Mouse (Mus musculus) hindbrain, embryonic 16.5 days (tissue): Measurements from ENCODE around the gene Olfr71. TPM values are rescaled to one million over a fixed set of nuclear protein-coding genes. Genes with fewer than 3 reads are reported as not detected.

Source experiments
- ATAC-seq: fragments of 200-750 bp; cut with Nextera tagmentation; 2 replicates; pipeline ENCODE4 v1.8.0; 2017; ENCODE audit warnings: moderate TSS enrichment, moderate library complexity
- H3K27ac ChIP-seq: fragments of 300-500 bp; sonication (generic); 2 replicates; pipeline ENCODE4 v1.5.1; 2014; ENCODE audit warnings: low read depth, mild to moderate bottlenecking, control low read depth, low read length, moderate library complexity
- H3K27me3 ChIP-seq: fragments of 300-500 bp; sonication (generic); replicated peaks from 2 replicates; pipeline ENCODE4 v1.6.1; 2014; ENCODE audit warnings: low read length; ENCODE audit not compliant: control insufficient read depth, insufficient read depth
- H3K36me3 ChIP-seq: fragments of 300-500 bp; sonication (generic); 2 replicates; pipeline ENCODE4 v1.6.1; 2014; ENCODE audit warnings: mild to moderate bottlenecking, low read length, moderate library complexity, mixed read lengths; ENCODE audit not compliant: control insufficient read depth, insufficient read depth
- H3K4me1 ChIP-seq: fragments of 300-500 bp; sonication (generic); 2 replicates; pipeline ENCODE4 v1.6.1; 2014; ENCODE audit warnings: low read depth, low read length; ENCODE audit not compliant: control insufficient read depth, insufficient read depth
- H3K4me2 ChIP-seq: fragments of 300-500 bp; sonication (generic); 2 replicates; pipeline ENCODE4 v1.6.1; 2014; ENCODE audit warnings: mild to moderate bottlenecking, low read length, control low read depth, moderate library complexity
- H3K4me3 ChIP-seq: fragments of 300-500 bp; sonication (generic); 2 replicates; pipeline ENCODE4 v1.5.1; 2014; ENCODE audit warnings: mild to moderate bottlenecking, low read length, control low read depth, moderate library complexity
- H3K9ac ChIP-seq: fragments of 300-500 bp; sonication (generic); 2 replicates; pipeline ENCODE4 v1.6.1; 2014; ENCODE audit warnings: low read depth, mild to moderate bottlenecking, control low read depth, low read length, moderate library complexity
- H3K9me3 ChIP-seq: fragments of 300-500 bp; sonication (generic); 2 replicates; pipeline ENCODE4 v1.6.1; 2014; ENCODE audit warnings: mild to moderate bottlenecking, low read length, moderate library complexity; ENCODE audit not compliant: control insufficient read depth
- WGBS: fragments of 180-500 bp; shearing (Covaris S2); extraction: QIAGEN DNeasy Blood & Tissue Kit; methylation state at CpG from one replicate; pipeline ENCODE4 v1.1.7; 2014; 5-methylcytosine and 5-hydroxymethylcytosine counted together
- polyA plus RNA-seq: library from polyadenylated mRNA; unstranded; fragments of >200 nt; fragmentation: Nextera tagmentation; extraction: Ambion mirVana; gene quantifications from 2 replicates; pipeline ENCODE4 v1.2.1, GENCODE M21; 2015

Olfr71 gene
- polyA plus RNA-seq, 1 experiment from 2014 or later = 0.11 TPM

DNA sequence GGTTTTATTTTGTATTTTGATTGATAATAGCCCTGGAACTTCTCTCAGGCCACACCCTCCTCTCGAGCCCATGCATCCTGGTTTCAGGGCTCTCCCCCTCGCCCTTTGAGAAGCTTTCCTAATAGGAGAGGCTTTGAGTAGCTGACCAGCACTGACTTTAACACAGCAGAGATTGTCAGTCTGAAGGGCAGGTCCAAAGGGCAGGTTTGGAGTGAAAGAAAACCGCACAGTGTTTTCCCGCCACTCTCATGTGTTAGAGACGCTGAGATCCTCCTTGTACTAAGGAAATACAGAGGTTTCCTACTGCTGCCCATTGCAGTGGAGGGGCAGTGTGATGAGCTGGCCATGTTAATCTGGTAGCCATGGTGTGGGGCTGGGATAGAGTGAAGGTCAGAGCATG, 35.1 kb downstream of the Olfr71 start:
- ATAC-seq = no peak
- no peak overlapping the region for H3K4me3 ChIP-seq
- H3K27ac ChIP-seq = no peak overlapping the region
- no peak overlapping the region for H3K9ac ChIP-seq
- WGBS = 74% methylated on average over 5 of the region's 5 CpGs
- no peak overlapping the region for H3K4me2 ChIP-seq
- H3K36me3 ChIP-seq = peaks cover 37% of the 10 kb centered on the region
- H3K27me3 ChIP-seq = no peaks in the 10 kb centered on the region
- peaks cover 29% of the 10 kb centered on the region for H3K4me1 ChIP-seq
- H3K9me3 ChIP-seq = no peaks in the 10 kb centered on the region

DNA sequence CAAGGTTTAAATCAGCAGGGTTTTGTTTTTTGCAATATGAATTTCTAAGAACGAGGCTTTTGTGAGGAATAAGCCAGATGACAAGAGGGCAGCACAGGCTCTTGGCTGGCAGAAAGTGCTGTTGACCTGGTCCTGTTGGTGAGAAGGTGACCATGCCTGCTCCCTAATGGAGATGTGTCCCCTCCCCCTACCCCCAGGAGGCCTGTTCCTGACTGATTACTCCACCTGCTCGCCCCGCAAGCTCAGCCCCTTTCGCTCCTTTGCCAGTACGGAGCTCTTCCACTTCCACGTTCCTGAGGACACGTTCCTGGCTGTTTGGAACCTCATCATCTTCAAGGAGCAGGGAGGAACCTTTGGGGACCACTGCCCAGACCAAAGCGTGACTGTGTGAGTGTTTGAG, 36.4 kb downstream of the Olfr71 start:
- ATAC-seq = no peak
- Histone ChIP-seq H3K4me1 (peaks cover 33% of the 10 kb centered on the region), H3K36me3 (peaks cover 35% of the 10 kb centered on the region), H3K4me3 (no peak overlapping the region), H3K27me3 (no peaks in the 10 kb centered on the region), H3K9ac (no peak overlapping the region), H3K27ac (no peak overlapping the region), H3K9me3 (no peaks in the 10 kb centered on the region), H3K4me2 (no peak overlapping the region)
- WGBS = 64% methylated on average over 8 of the region's 8 CpGs

DNA sequence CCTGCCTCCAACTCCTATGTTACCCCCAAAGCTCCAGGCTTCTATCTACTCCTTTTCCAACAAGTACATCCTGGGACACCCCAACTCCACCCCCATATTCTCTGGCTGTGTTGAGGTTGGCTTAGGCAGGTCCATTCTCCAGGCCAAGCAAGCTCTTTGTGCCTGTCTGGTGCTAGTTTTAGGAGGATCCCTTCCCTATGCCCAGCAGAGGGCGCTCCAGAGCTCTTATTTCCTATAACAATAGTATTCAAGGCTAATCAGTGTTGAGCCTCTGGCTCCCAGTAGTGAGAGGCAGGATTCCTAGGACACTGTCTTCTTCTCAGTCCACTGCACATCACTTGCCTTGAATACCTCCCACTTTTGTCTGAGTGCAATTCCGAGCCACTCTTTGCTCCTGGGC, 38.0 kb downstream of the Olfr71 start:
- ATAC-seq = no peak
- 5% methylated on average over 2 of the region's 2 CpGs for WGBS
- no peak overlapping the region for H3K27ac ChIP-seq
- H3K9ac ChIP-seq = no peak overlapping the region
- peak overlapping the region; percentile 73 for H3K4me2 ChIP-seq
- H3K9me3 ChIP-seq = no peaks in the 10 kb centered on the region
- H3K36me3 ChIP-seq = peaks cover 20% of the 10 kb centered on the region
- no peaks in the 10 kb centered on the region for H3K27me3 ChIP-seq
- peaks cover 38% of the 10 kb centered on the region for H3K4me1 ChIP-seq
- H3K4me3 ChIP-seq = 0 out of 2 replicates have a peak overlapping the region, but pooled peaks have one; percentile 9

DNA sequence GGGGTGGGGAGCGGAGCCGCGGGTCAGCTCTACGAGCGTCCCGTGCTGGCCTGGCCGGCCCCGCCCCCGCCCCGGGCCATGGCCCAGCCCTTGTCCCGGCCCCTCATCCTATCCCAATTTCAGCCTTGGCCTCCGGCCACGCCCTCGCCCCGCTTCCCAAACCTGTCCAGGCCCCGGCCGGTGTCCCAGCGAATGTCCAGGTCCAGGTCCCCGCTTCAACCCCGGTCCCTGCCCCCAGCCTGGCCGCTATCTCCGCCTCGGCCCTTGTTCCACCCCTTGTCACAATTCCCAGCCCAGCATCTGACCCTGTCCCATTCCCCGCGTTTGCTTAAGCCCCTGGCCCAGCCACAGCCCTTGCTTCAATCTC, 40.6 kb downstream of the Olfr71 start:
- H3K36me3 ChIP-seq = peaks cover 5% of the 10 kb centered on the region
- H3K9ac ChIP-seq = peak overlapping the region; percentile 98
- peak; percentile 55; the same call in 1 of the 2 replicates for ATAC-seq
- no peaks in the 10 kb centered on the region for H3K9me3 ChIP-seq
- WGBS = 1% methylated on average over 11 of the region's 25 CpGs
- no peaks in the 10 kb centered on the region; the same call in 1 of the 2 replicates for H3K27me3 ChIP-seq
- H3K4me3 ChIP-seq = peak overlapping the region; percentile 93
- H3K4me2 ChIP-seq = peak overlapping the region; percentile 73
- H3K27ac ChIP-seq = peak overlapping the region; percentile 75
- peaks cover 38% of the 10 kb centered on the region for H3K4me1 ChIP-seq

DNA sequence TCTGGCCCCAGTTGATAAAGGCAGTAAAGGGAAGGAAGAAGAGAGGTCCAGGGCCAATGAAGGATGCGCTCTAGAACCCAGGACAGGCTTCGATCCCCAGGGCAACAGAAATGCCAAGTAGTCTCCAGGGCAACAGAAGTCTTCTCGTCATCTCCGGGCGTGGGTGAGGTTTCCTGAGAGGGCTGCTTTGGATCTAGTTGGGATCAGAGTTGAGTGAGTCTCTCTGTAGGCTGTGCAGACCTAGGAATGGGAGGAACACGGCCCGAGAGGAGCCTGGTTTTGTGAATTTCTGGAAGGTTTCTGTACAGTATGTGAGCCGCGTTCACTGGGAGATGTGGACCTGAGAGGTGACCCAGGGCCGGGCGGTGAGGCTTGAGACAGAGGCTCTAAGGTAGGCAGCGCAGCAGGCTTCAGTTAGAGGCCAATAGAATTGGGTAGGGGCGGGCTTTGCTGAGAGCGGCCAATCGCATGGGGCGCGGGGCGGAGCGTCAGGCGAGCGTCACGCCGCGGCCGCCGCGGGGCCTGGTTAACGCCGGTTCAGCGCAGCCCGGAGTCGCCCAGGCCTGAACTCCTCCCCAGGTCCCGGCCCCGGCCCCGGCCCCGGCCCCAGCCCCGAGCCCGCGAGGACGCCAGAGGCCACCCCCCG, 41.1 kb downstream of the Olfr71 start, which contains the start of the genes Tmem8b and Fam221b:
TSS of gene Tmem8b (plus strand) at position 190 of the 646 bp plus-strand sequence.
TSS of gene Fam221b (minus strand) at position 364 of the 646 bp plus-strand sequence.
- Histone ChIP-seq H3K4me2 (peak within 1 kb of the TSS; percentile 73), H3K9me3 (no peaks in the 10 kb centered on the region), H3K36me3 (0 out of 2 replicates have a peak, but pooled peaks cover under 1% of the 10 kb centered on the region), H3K4me1 (peaks cover 38% of the 10 kb centered on the region), H3K9ac (peak within 1 kb of the TSS; percentile 98), H3K27ac (peak within 1 kb of the TSS; percentile 75), H3K4me3 (peak within 1 kb of the TSS; percentile 93), H3K27me3 (no peaks in the 10 kb centered on the region; the same call in 1 of the 2 replicates)
- under 1% methylated on average over 27 of the region's 41 CpGs for WGBS
- peak; percentile 97 for ATAC-seq

DNA sequence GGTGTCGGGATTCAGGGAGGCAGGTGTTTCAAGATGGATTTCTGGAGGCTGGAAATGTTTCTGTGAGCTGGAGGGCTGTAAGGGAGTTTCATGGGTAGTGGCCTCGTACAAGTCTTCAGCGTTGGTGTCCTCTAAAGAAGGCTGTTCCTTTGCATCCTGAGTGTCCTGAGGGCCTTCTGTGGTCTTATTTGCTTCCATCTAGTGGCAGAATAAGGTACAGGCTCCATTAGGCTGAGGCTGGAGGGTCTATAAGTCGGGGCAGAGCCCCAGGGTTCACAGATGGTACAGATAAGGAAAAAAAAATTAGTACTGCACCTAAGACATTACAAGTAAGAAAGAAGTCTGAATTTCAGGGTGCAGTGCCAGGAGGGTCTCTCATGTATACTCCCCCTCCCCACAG, 43.6 kb downstream of the Olfr71 start:
- no peak for ATAC-seq
- Histone ChIP-seq H3K9ac (no peak overlapping the region), H3K9me3 (no peaks in the 10 kb centered on the region), H3K4me2 (no peak overlapping the region), H3K4me1 (peaks cover 23% of the 10 kb centered on the region), H3K27ac (no peak overlapping the region), H3K4me3 (no peak overlapping the region), H3K27me3 (peaks cover 9% of the 10 kb centered on the region), H3K36me3 (no peaks in the 10 kb centered on the region)
- WGBS = 27% methylated on average over 4 of the region's 4 CpGs

DNA sequence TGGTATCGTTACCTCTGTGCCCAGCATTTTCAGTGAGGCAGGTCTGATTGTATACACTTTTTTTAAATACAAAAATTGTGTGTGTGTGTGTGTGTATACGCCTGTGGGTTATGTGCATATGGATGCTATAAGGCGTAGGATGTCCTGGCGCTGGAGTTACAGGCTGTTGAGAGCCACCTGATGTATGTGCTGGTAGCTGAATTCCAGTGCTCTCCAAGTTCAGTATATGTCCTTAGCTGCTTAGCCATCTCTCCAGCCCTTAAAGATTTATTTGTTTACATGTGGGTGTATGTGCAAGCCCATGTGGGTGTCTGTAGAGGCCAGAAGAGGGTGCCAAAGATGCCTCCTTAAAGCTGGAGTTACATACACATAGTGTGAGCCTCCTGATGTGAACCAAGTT, 52.9 kb downstream of the Olfr71 start:
- 56% methylated on average over 4 of the region's 4 CpGs for WGBS
- Histone ChIP-seq H3K27me3 (peaks cover 5% of the 10 kb centered on the region; the same call in 1 of the 2 replicates), H3K4me2 (peak overlapping the region; percentile 86), H3K4me1 (peaks cover 14% of the 10 kb centered on the region), H3K4me3 (peak overlapping the region; percentile 88), H3K36me3 (no peaks in the 10 kb centered on the region), H3K9ac (no peak overlapping the region), H3K9me3 (no peaks in the 10 kb centered on the region), H3K27ac (0 out of 2 replicates have a peak overlapping the region, but pooled peaks have one; percentile 11)
- ATAC-seq = no peak

DNA sequence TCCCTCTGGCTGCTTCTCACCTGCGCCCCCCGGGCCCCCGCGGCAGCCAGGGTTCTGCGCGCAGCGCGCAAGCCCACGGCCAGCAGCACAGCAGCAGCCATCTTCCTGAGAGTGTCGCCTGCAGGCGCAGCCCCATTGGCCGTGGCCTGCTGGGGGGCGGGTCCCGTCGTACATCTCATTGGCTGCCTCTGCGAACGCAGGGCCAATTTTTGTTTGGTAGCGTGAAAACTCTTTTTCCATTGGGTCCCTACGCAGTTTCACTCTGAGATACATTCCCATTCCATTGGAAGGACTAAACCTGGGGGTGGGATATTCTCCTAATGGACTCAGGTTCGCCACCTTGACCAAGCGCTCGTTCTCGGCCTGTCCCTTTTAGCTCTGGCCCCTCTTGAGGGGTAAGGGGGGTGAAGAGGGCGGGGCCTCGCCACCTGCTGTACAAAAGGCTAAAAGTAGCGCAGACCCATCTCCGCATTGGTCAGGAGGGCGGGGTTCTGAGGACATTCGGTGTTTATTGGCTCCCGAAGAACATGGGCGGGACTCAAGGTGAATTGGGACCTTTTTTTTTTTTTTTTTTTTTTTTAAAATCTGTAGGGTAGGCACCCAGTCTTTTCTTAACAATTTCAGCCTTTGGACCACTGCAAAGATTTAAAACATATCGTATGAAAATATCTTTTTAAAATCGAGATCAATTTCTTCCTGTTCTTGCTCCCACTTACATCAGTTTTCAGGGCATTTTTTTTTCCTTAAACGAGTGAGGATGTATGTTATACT, 53.5 kb downstream of the Olfr71 start, which contains the start of gene Hint2:
TSS of gene Hint2 (minus strand) at position 128 of the 771 bp plus-strand sequence.
- 1% methylated on average over 34 of the region's 34 CpGs for WGBS
- peak within 1 kb of the TSS; percentile 86 for H3K4me2 ChIP-seq

More for the DNA sequence above, 53.5 kb downstream of the Olfr71 start, which contains the start of gene Hint2:
- peak within 1 kb of the TSS; percentile 97 for H3K9ac ChIP-seq
- peak within 1 kb of the TSS; percentile 95 for H3K27ac ChIP-seq
- H3K4me3 ChIP-seq = peak within 1 kb of the TSS; percentile 88
- H3K4me1 ChIP-seq = peaks cover 14% of the 10 kb centered on the region
- peak; percentile 97 for ATAC-seq
- no peaks in the 10 kb centered on the region for H3K36me3 ChIP-seq
- 0 out of 2 replicates have a peak, but pooled peaks cover 5% of the 10 kb centered on the region for H3K27me3 ChIP-seq
- H3K9me3 ChIP-seq = no peaks in the 10 kb centered on the region
